Mouse (Mus musculus) ES-E14 (cell line): ENCODE data around the gene Actrt2. TPM values are rescaled to one million over a fixed set of nuclear protein-coding genes. Genes with fewer than 3 reads are reported as not detected.

Experiments
- DNase-seq: peaks from one replicate; pipeline ENCODE4 v3.0.0-alpha.2; 2013; ENCODE audit warnings: low read depth, low spot score
- H3K27ac ChIP-seq: 2 replicates; pipeline ENCODE4 v1.5.1; 2012; ENCODE audit warnings: low read depth, mild to moderate bottlenecking, low read length, moderate library complexity, mixed read lengths; ENCODE audit not compliant: poor library complexity, insufficient read depth, severe bottlenecking
- H3K36me3 ChIP-seq: 2 replicates; pipeline ENCODE4 v1.6.1; 2012; ENCODE audit warnings: mild to moderate bottlenecking, low read length, moderate library complexity, mixed read lengths; ENCODE audit not compliant: control insufficient read depth, poor library complexity, insufficient read depth, severe bottlenecking
- H3K4me1 ChIP-seq, 2 experiments: fragments of 150-350 bp in 1 of 2; sonication (generic) in 1 of 2; 2 replicates each; pipeline ENCODE4 v1.6.1; 2012; ENCODE audit warnings: low read length in 2 of 2, mild to moderate bottlenecking in 1 of 2, mixed read lengths in 1 of 2; ENCODE audit not compliant: control insufficient read depth in 2 of 2, insufficient read depth in 2 of 2, poor library complexity in 1 of 2
- H3K4me3 ChIP-seq, 2 experiments: fragments of 150-350 bp in 1 of 2; sonication (generic) in 1 of 2; 2 replicates each; pipeline ENCODE4 v1.5.1; 2012; ENCODE audit warnings: low read length in 2 of 2, low read depth in 1 of 2, mild to moderate bottlenecking in 1 of 2, mixed read lengths in 1 of 2; ENCODE audit not compliant: insufficient read depth in 1 of 2, poor library complexity in 1 of 2, severe bottlenecking in 1 of 2
- H3K9ac ChIP-seq: 2 replicates; pipeline ENCODE4 v1.6.1; 2012; ENCODE audit warnings: low read depth, mild to moderate bottlenecking, low read length, mixed read lengths; ENCODE audit not compliant: poor library complexity, insufficient read depth, severe bottlenecking
- H3K9me3 ChIP-seq: fragments of 150-350 bp; sonication (generic); 2 replicates; pipeline ENCODE4 v1.6.1; 2012; ENCODE audit warnings: low read depth, mild to moderate bottlenecking, low read length; ENCODE audit not compliant: control insufficient read depth, insufficient read depth
- CHD2 ChIP-seq: IDR thresholded peaks from 2 replicates; pipeline ENCODE4 v1.6.1; 2014; ENCODE audit warnings: mild to moderate bottlenecking, low read depth, low read length, inconsistent platforms
- HCFC1 ChIP-seq: IDR thresholded peaks from 2 replicates; pipeline ENCODE4 v1.6.1; 2012; ENCODE audit warnings: low read length, inconsistent platforms, borderline replicate concordance; ENCODE audit not compliant: insufficient read depth
- MAFK ChIP-seq: IDR thresholded peaks from 2 replicates; pipeline ENCODE4 v1.6.1; 2014; ENCODE audit warnings: mild to moderate bottlenecking, low read depth, low read length, inconsistent platforms; ENCODE audit not compliant: insufficient read depth
- ZC3H11A ChIP-seq: IDR thresholded peaks from 2 replicates; pipeline ENCODE4 v1.6.1; 2012; ENCODE audit warnings: low read depth, mild to moderate bottlenecking, inconsistent platforms, low read length, borderline replicate concordance
- ZNF384 ChIP-seq: IDR thresholded peaks from 2 replicates; pipeline ENCODE4 v1.6.1; 2012; ENCODE audit warnings: low read depth, low read length, inconsistent platforms
- in situ Hi-C, 2 experiments: fragments of 600-800 bp; cut with MboI; formaldehyde crosslinking; loops; one replicate each; pipeline ENCODE4 v1.15.1; 2025; ENCODE audit warnings: low sequenced_read_pairs in 2 of 2, inconsistent platforms in 1 of 2; ENCODE audit not compliant: unreplicated experiment in 2 of 2
- total RNA-seq: library from RNA; depleted of rRNA; stranded (reverse); fragments of 300-350 nt; gene quantifications from 2 replicates; pipeline ENCODE4 v1.2.3, GENCODE M21; 2012

Actrt2 gene
- total RNA-seq, 1 experiment, result not detected

DNA sequence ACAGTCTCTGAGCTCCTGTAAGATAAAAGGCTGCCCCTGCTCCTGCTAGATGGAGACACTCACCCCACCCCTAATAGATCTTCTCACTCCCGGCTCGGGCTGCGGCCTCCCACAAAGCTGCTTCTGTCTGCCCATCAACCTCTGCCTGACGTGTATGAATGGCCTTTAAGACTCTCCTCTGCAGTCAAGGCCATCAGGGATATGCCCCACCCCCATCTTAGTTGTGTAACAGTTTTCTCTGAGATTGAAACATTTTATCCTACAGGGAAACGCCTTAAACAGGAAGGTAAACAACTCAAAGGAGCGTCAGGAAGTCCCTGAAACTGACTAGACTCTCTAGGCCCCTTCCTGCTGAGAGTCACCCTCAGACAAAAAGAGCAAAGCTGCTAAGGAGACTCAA is 6.4 kb downstream of the Actrt2 start:
- Histone ChIP-seq H3K9ac (no peak overlapping the region), H3K36me3 (no peaks in the 10 kb centered on the region), H3K4me3 (no peak overlapping the region), H3K27ac (no peak overlapping the region), H3K4me1 (peaks cover 4 to 13% of the 10 kb centered on the region in 2 experiments; a peak in 3 of 4 replicates), H3K9me3 (no peaks in the 10 kb centered on the region)
- DNase-seq, result no peak
- no peak for TF ChIP-seq HCFC1
- no peak for TF ChIP-seq MAFK
- no peak for TF ChIP-seq ZNF384
- TF ChIP-seq ZC3H11A, result no peak
- TF ChIP-seq CHD2, result no peak
- in situ Hi-C loops, result no loop called here

DNA sequence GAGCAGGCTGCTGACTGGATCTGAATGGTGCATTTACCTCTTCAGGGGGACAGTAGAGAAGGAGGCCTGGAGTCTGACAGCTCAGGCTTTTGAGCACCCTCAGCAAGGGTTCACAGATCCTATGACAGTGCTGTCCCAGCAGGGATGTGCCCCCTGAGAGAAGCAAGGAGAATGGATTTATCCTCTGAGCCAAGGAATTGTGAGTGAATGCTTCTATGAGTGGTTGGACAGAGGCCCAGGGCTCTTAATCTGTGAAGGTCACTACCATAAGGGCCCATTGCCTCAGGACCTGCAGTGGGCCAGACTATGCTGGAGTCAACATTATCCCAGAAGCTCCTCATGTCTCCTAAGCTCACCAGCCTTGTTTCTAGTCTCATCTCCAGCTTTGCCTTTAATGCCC is 7.6 kb downstream of the Actrt2 start:
- H3K36me3 ChIP-seq, result no peaks in the 10 kb centered on the region
- H3K9me3 ChIP-seq, result no peaks in the 10 kb centered on the region
- peaks cover 4 to 14% of the 10 kb centered on the region in 2 experiments; a peak in 3 of 4 replicates for H3K4me1 ChIP-seq
- H3K27ac ChIP-seq, result no peak overlapping the region
- no peak overlapping the region for H3K4me3 ChIP-seq
- no peak overlapping the region for H3K9ac ChIP-seq
- no peak for TF ChIP-seq ZC3H11A
- TF ChIP-seq MAFK, result no peak
- no peak for TF ChIP-seq ZNF384
- no peak for TF ChIP-seq HCFC1
- TF ChIP-seq CHD2, result no peak
- no peak for DNase-seq
- in situ Hi-C loops, result no loop called here

DNA sequence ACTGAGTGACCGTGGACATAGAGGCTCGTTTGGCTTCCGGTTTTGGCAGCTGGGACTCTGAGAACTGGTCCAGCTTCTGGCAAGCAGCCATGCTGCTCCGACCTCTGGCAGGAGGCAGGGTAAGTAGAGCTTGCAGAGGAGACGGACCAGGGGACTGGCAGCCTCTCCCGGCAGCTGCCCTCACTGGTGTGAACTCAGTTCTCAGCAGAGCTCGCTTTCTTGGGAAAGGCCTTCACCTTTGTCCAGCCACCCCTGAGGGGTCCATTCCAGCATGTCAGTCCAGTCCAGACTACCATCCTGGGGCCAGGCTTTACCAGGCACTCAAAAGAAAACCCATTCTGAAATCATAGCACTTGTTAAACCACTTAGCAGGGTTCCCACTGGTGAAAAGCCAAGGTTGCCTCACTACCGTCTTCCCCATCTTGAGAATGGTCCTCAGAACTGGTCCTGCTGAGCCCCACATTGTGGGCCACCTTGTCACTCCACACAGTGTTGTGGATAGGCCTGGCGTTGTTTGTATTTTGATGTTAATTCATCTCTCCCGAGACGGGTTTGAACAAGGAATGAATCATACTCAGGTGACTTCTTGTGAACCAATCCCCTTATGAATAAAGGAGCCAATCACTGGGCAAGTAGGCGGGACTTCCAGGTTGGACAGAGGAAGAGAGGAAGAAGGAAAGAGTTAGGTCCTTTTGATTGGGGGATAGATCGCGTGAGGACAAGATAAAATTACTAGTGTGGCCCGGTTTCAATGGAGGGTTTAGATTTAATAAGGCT is 12.3 kb downstream of the Actrt2 start:
- Histone ChIP-seq H3K4me1 (peaks cover 8 to 29% of the 10 kb centered on the region in 2 experiments), H3K9me3 (no peaks in the 10 kb centered on the region), H3K9ac (peak overlapping the region; percentile 80), H3K4me3 (peak overlapping the region; percentile 62 to 76), H3K36me3 (no peaks in the 10 kb centered on the region), H3K27ac (peak overlapping the region; percentile 73)
- DNase-seq, result no peak
- in situ Hi-C loops, result no loop called here
- no peak for TF ChIP-seq ZC3H11A
- TF ChIP-seq MAFK, result no peak
- no peak for TF ChIP-seq CHD2
- no peak for TF ChIP-seq HCFC1
- no peak for TF ChIP-seq ZNF384

DNA sequence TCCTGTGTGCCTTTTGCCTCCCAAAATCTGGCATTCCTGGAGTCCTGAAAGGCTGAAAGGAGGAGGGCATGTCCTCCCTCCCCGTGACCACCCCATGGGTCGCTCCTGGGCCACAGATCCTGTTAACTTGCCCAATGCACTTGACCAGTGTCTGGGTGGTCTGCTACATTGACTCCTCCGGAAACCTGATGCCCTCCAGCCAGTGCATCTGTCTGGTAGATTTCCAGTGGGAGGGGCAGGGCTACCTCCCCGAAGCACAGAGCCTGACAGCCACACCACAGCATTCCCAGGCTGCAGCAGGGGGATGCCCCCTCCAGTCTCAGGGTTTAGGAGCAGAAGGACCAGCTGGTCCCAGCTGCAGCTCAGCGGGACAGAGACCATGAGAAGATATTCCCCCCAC is 15.2 kb downstream of the Actrt2 start:
- Histone ChIP-seq H3K9ac (peak overlapping the region; percentile 30; the same call in 1 of the 2 replicates), H3K27ac (no peak overlapping the region), H3K9me3 (no peaks in the 10 kb centered on the region), H3K4me1 (peaks cover 8 to 24% of the 10 kb centered on the region in 2 experiments), H3K4me3 (no peak overlapping the region), H3K36me3 (no peaks in the 10 kb centered on the region)
- TF ChIP-seq ZNF384 (no peak), ZC3H11A (no peak), MAFK (no peak), CHD2 (no peak), HCFC1 (no peak)
- DNase-seq, result no peak
- in situ Hi-C loops, result no loop called here
